Mouse (Mus musculus) neutrophil, adult 59 days (primary cell): ENCODE measurements around the gene March8. TPM values are rescaled to one million over a fixed set of nuclear protein-coding genes. Genes with fewer than 3 reads are reported as not detected.

Experiments used
- total RNA-seq, 2 experiments: library from RNA; stranded (reverse); gene quantifications; 1 replicate in 1 of 2; 2 replicates in 1 of 2; pipeline ENCODE4 v1.2.4; 2023

March8 gene
- total RNA-seq, result 10 to 100 TPM; 16.9 to 23.8 TPM

GRCm38 (mm10) chr6:116337835-116338501 is at the start of gene March8:
March8 (plus strand) TSS chr6:116338024.

Other genes starting within 250 kb of the March8 start
- 100 to 1,000 TPM; 233 to 280 TPM for gene Tmcc1, start 144.5 kb upstream of the March8 start, total RNA-seq
- 100 to 1,000 TPM; 133 to 140 TPM for gene Washc2, start 130.0 kb upstream of the March8 start, total RNA-seq
- 10 to 100 TPM; 27.1 to 31.4 TPM for gene Zfand4, start 73.8 kb upstream of the March8 start, total RNA-seq
- 100 to 1,000 TPM; 259 to 311 TPM for gene Alox5, start 123.2 kb downstream of the March8 start, total RNA-seq
- not detected for gene Olfr211, start 151.1 kb downstream of the March8 start, total RNA-seq
- under 1 TPM in 1 of 2 experiments, not detected in 1; 0.18 TPM for gene Olfr212, start 168.5 kb downstream of the March8 start, total RNA-seq
- gene Olfr213, start 200.4 kb downstream of the March8 start, total RNA-seq, result not detected
- 1 to 10 TPM; 1.6 to 2.1 TPM for gene Gm5580, start 213.1 kb downstream of the March8 start, total RNA-seq
- not detected for gene Olfr214, start 216.2 kb downstream of the March8 start, total RNA-seq
- gene Olfr215, start 246.2 kb downstream of the March8 start, total RNA-seq, result not detected